Mouse (Mus musculus) megakaryocyte, embryonic 14.5 days (primary cell): Measurements from ENCODE around the gene Gm7995. TPM values are rescaled to one million over a fixed set of nuclear protein-coding genes. Genes with fewer than 3 reads are reported as not detected.
"Not testable (repeated sequence)": the region's sequence is repeated elsewhere in the genome, so short reads cannot be mapped to it uniquely, and the experiment has no call there.

ENCODE experiments used
- H3K27me3 ChIP-seq: replicated peaks from 2 replicates; pipeline ENCODE3; 2012; ENCODE audit warnings: inconsistent platforms
- H3K36me3 ChIP-seq: replicated peaks from 2 replicates; pipeline ENCODE3; 2012; ENCODE audit warnings: low read length, inconsistent platforms, mixed read lengths
- H3K4me1 ChIP-seq: 2 replicates; pipeline ENCODE4 v1.6.1; 2012; ENCODE audit warnings: inconsistent platforms
- H3K4me3 ChIP-seq: replicated peaks from 2 replicates; pipeline ENCODE3; 2012; ENCODE audit warnings: moderate library complexity, mild to moderate bottlenecking, inconsistent platforms
- H3K9me3 ChIP-seq: 2 replicates; pipeline ENCODE4 v1.6.1; 2012; ENCODE audit warnings: inconsistent platforms
- polyA plus RNA-seq: library from polyadenylated mRNA; stranded (reverse); fragments of >175 nt; gene quantifications from 2 replicates; pipeline ENCODE4 v1.2.3, GENCODE M21; 2012; ENCODE audit warnings: low replicate concordance; ENCODE audit not compliant: insufficient read depth

Gene Gm7995
- not detected in 2 replicates for polyA plus RNA-seq

DNA sequence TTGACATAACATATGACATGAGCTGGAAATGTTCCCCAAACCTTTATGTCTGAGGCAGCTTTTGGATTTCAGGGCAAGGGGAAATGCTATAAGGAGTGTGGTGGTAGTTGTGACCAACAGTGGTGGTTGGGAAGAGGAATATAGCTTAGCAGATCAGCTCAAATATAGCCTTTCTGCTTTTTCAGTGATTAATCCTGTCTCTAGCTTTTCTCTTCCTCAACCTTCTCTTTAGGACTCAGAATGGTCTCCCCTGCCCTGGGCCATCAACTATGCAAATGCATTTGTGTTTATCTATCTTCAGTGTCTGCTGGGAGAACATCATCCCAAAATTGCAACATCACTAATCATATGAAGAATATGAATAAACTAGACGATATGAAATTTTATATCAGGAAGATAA, at the start of gene Gm7995:
Gm7995 (plus strand) TSS at position 301 of the 400 bp plus-strand sequence.
- not testable (repeated sequence) for H3K9me3 ChIP-seq, H3K36me3 ChIP-seq, H3K4me1 ChIP-seq, H3K27me3 ChIP-seq, H3K4me3 ChIP-seq

GRCm38 (mm10) chr14:42297258-42297657, 12.8 kb upstream of the Gm7995 start, which contains the start of gene Gm9611:
Gene Gm9611, minus strand, starts transcription at chr14:42297358.
- H3K36me3 ChIP-seq, H3K4me3 ChIP-seq, H3K4me1 ChIP-seq, H3K27me3 ChIP-seq, H3K9me3 ChIP-seq: not testable (repeated sequence)

Other genes starting within 250 kb of the Gm7995 start
- not detected in 2 replicates for gene Gm7951, start 192.8 kb upstream of the Gm7995 start, polyA plus RNA-seq
- not detected in 2 replicates for gene Gm17027, start 147.6 kb upstream of the Gm7995 start, polyA plus RNA-seq
- gene Gm3573, start 119.4 kb upstream of the Gm7995 start, polyA plus RNA-seq = not detected in 2 replicates
- gene Gm17026, start 50.2 kb upstream of the Gm7995 start, polyA plus RNA-seq = not detected in 2 replicates
- not detected in 2 replicates for gene Gm9611, start 12.9 kb upstream of the Gm7995 start, polyA plus RNA-seq
- gene Gm8005, start 129.5 kb downstream of the Gm7995 start, polyA plus RNA-seq = not detected in 2 replicates
- not detected in 2 replicates for gene Gm8011, start 153.7 kb downstream of the Gm7995 start, polyA plus RNA-seq
- gene Gm8020, start 192.1 kb downstream of the Gm7995 start, polyA plus RNA-seq = not detected in 2 replicates
- gene Gm8024, start 214.1 kb downstream of the Gm7995 start, polyA plus RNA-seq = not detected in 2 replicates